Mouse (Mus musculus) retina, postnatal 1 day (tissue): ENCODE data around the gene Ndufs4.

Source experiments
- DNase-seq: peaks from one replicate; pipeline ENCODE4 v3.0.0-alpha.2; 2012

Ndufs4 gene

GRCm38 (mm10) chr13:114388211-114388965 is at the start of gene Ndufs4:
Gene Ndufs4 (minus strand): TSS chr13:114388258.
- no peak for DNase-seq

- no peak for DNase-seq
Measured at GRCm38 (mm10) chr13:114432491-114432890, 44.4 kb upstream of the Ndufs4 start.

GRCm38 (mm10) chr13:114425230-114425629 is 37.2 kb upstream of the Ndufs4 start:
- DNase-seq: no peak

- no peak for DNase-seq
Measured at GRCm38 (mm10) chr13:114420235-114420634, 32.2 kb upstream of the Ndufs4 start.

- no peak for DNase-seq
Measured at GRCm38 (mm10) chr13:114419364-114419763, 31.3 kb upstream of the Ndufs4 start.

- DNase-seq: no peak
Measured at GRCm38 (mm10) chr13:114412326-114412725, 24.3 kb upstream of the Ndufs4 start.

- no peak for DNase-seq
Measured at GRCm38 (mm10) chr13:114406866-114407265, 18.8 kb upstream of the Ndufs4 start.

- peak; percentile 32 for DNase-seq
Measured at GRCm38 (mm10) chr13:114406424-114406823, 18.4 kb upstream of the Ndufs4 start.

- DNase-seq: no peak
Measured at GRCm38 (mm10) chr13:114405100-114405715, 17.1 kb upstream of the Ndufs4 start.

- DNase-seq: no peak
Measured at GRCm38 (mm10) chr13:114398906-114399305, 10.8 kb upstream of the Ndufs4 start.

- peak; percentile 62 for DNase-seq
Measured at GRCm38 (mm10) chr13:114397281-114397680, 9.2 kb upstream of the Ndufs4 start.

- peak; percentile 33 for DNase-seq
Measured at GRCm38 (mm10) chr13:114396863-114397262, 8.8 kb upstream of the Ndufs4 start.

- no peak for DNase-seq
Measured at GRCm38 (mm10) chr13:114394784-114395183, 6.7 kb upstream of the Ndufs4 start.

- DNase-seq: no peak
Measured at GRCm38 (mm10) chr13:114392501-114392900, 4.4 kb upstream of the Ndufs4 start.

GRCm38 (mm10) chr13:114387521-114388171 is 412 bp downstream of the Ndufs4 start:
- DNase-seq: peak; percentile 96

GRCm38 (mm10) chr13:114387074-114387487 is 977 bp downstream of the Ndufs4 start:
- DNase-seq: no peak

- DNase-seq: no peak
Measured at GRCm38 (mm10) chr13:114376511-114376910, 11.5 kb downstream of the Ndufs4 start.

- no peak for DNase-seq
Measured at GRCm38 (mm10) chr13:114362086-114362485, 26.0 kb downstream of the Ndufs4 start.

GRCm38 (mm10) chr13:114351321-114351946 is 36.6 kb downstream of the Ndufs4 start:
- DNase-seq: peak; percentile 77

GRCm38 (mm10) chr13:114344979-114345712 is 42.9 kb downstream of the Ndufs4 start:
- DNase-seq: no peak

- peak; percentile 17 for DNase-seq
Measured at GRCm38 (mm10) chr13:114344220-114344973, 43.7 kb downstream of the Ndufs4 start.

GRCm38 (mm10) chr13:114343001-114343400 is 45.1 kb downstream of the Ndufs4 start:
- peak; percentile 6 for DNase-seq
